Mouse (Mus musculus): ENCODE measurements around the gene Sytl3.
"Not testable (repeated sequence)": the region's sequence is repeated elsewhere in the genome, so short reads cannot be mapped to it uniquely, and the experiment has no call there.

DNA sequence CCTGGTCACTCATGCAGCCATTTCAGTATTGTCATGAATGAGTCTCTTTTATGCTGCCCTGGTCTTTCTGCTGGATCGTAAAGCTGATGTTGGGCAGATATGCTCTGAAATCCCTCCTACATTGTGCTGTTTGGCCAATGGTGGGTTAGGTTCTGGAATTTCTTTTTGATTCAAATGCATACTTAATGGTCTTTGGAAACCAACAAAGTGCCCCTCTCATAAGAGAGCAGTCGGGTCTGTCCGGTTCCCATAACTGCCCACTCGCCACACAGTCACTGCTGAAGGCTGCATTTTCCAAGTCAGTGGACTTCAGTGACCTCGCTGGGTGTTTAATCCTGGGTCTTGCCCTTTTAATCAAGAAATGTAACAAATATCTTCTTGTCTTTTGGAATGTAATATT is 24.8 kb downstream of the Sytl3 start:
- not testable (repeated sequence) for TF ChIP-seq EP300, POLR2A (IDR thresholded peaks at IDR 0.05; ENCODE audit: insufficient read depth, low read depth, low read length)
